Mouse (Mus musculus): ENCODE measurements at regions not wholly inside any gene's neighbourhood (a gene's known extent, or its start where the extent isn't known, plus 50 kb on each side); places are given as distances from the start of the nearest gene placed in this dataset.

DNA sequence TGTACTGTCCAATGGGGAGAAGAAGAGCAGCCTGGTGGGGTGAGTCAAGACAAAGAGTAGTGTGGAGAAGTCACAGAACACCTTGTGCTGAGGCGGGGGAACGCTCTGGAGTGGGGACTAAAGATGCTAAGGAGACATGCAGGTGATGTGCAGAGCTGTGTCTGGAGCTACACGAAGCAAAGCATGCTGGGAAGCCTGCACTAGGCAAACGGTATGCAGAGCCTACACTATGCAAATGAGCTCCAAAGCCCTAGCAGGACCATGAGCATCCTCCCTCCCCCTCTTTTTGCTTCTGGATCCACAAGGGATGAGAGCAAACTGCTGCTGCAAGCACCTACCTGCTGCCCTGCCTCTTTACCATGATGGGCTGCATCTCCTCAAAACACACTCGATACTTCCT, 73.1 kb upstream of the Zc3h12a start:
- DNase-seq: no peak

DNA sequence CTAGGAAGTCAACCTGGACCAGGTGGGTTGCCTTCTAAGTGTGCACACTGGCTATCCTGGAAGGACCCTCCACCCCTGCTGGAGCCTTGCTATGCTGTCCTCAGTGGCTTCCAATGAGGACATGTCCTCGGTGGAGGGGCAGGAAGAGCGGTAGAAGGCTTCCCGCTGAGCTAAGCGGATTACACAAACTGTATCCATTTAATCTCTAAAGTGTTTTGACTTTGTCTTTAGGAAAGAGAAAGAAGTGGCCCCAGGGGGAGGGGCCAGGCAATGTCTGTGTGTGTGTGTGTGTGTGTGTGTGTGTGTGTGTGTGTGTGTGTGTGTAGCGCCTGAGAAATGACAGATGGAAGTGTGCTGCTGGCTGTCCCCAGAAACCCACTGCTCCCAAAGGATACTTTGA, 71.6 kb upstream of the Zc3h12a start:
- no peak for DNase-seq

DNA sequence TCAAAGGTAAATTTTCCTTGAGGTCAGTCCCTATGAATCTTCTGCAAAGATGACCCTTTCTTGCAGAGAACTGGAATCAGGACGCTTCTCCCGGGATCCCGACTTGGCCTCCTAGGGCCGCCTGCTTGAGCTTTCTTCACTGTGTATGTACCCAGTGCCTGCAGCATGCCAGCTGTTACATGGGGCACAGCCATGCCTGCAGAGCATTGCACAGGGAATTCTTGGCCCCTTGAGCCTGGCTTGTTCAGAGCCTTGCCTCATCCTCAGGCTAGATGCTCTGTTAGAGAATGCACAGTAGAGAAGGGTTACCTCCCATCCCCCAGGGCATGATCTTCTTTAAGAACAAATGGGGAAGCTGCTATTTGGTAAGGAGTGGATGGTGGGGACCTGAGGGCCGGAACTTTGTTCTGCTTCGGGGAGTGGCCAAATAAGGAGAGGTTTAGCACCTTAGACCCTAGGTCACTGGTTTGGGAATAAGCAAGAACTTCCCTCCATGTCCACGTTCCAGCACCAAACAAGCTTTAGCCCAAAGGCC, 68.3 kb upstream of the Zc3h12a start:
- DNase-seq: no peak

DNA sequence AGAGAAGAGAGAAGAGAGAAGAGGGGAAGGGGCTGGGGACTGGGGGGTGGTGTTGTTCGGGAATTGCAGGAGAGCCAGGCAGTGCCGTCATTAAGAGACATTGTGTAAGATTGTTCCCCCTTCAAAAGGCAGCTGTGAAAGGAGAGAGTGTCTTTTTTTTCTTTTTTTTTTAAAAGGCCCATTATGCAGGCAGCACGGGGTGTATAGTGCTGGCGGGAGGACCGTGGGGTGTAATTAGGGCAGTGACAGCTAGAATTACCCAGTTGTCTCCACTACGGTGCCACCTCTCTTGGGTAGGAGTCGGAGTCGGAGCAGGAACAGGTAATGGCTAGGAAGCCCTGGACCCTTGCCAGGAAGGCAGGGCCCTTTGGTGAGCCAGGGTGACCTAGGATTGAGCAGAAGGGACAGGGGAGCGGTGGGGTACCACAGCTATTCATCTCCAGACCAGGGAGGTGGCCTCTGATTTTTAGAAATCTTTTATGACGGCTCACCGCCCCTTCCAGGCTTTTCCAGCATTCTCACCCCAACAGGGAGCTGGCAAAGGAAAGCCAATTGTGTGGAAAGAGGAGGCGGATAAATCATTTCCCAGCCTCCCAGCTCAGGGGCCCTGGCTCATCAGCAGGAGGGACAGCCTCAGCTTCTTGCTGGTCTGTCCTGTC, 67.2 kb upstream of the Zc3h12a start:
- no peak for DNase-seq

DNA sequence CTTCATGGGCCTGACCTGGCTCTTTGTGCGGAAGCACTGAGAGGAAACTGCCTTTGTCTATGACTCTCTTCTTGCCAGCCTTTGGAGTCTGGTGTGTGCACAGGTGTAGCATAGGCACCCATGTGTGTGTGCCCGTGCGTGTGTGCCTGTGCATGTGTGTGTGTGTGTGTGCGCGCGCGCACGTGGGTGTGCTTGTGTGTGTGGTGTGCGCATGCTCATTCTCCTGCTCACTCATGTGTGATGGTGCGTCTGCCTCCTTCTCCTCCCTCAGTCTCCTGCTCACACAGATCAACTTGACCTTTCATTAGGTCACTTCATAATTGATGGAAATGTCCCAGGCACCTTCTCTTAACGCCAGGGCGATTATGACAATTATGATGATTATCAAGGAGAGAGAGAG, 66.7 kb upstream of the Zc3h12a start:
- no peak for DNase-seq

DNA sequence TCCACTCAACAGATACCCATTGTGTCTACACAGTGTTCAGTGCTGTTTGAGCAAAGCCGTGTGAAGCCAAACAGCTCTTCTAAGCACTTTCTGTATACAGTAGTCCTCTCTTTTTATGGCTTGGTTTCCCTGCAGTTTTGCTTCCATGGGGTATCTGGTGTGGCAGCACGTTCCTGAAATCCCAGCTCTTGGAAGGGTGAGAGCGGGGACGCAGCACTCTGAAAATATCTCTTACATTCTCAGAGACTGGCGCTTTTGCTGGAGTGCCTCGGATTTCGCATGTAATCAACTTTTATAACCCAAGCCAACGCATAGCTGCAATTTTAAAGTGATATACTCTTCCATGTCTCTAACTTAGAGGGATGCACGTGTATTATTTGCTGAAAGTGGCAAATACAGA, 64.0 kb upstream of the Zc3h12a start:
- DNase-seq: no peak

DNA sequence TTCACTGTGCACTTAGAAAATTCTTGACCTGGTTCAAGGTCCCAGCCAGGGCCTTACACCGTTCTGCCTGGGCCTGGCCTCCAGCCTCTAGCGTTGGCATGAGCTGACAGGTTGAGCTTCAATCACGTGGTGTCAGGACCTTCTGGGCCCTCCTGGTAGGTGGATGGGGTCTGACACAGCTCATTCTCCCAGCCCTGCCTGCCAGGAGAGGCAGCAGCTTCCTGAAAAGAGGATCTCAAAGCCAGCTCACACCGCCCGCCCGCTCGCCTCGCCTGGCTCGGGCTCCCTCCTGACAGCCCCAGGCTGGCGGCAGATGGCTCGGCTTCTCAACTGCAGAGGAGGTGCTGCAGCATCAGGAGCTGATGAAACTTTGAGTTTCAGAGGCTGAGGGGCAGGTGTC, 63.4 kb upstream of the Zc3h12a start:
- peak; percentile 46 for DNase-seq

DNA sequence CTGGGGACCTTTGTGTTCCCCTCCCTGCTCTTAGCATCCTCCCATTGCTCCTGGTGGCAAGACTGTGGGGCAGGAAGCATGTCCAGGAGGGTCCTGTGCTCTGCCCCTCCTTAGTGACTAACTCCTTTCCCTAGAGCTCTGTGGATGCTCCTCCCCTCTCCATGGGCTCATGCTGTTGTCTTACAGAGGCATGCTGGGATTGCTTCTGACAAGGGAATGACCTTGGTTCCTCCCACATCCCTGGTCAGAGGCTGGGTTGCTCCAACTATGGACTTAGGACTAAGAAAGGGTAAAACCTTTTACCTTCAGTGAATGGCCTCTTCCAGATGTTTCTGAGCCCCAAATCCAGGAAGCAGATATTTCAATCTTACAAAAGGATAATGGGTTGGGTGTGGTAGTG, 62.3 kb upstream of the Zc3h12a start:
- no peak for DNase-seq

DNA sequence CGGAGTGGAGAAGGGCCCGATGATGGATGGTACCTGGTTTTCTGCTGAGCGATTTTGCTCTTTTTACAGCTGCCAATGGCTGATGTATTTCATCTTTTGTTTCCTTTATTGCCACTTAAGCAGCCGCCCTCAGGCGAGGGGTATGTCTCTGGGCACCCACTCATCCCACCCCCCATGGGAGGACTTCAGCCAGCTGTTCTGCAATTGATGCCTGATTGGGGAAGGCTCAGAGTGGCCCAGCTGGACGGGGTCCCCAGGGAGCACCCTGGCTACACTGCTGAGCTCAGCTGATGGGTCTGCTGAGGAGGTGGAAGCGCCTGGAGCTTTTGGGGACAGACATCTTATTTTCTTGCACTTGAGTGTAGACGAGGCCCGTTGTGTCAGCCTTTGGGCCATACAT, 58.6 kb upstream of the Zc3h12a start:
- no peak for DNase-seq

DNA sequence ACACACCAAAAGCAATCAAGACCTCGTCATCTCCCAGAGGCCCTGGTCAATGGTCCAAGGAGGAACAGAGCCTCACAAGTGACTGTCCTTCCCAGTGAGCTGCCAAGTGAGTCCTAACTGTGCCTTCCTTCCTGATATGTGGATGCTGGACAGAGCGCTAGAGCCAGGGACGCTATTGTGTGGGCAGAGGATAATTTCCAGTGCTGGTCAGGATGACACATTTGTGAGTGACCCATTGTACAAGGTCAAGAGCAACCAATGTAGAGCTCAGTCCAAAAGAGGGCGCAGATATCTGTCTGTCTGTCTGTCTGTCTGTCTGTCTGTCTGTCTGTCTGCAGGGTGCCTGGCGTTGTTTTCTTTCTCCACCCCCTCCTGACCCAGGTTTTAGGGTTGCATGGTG, 57.4 kb upstream of the Zc3h12a start:
- no peak for DNase-seq

DNA sequence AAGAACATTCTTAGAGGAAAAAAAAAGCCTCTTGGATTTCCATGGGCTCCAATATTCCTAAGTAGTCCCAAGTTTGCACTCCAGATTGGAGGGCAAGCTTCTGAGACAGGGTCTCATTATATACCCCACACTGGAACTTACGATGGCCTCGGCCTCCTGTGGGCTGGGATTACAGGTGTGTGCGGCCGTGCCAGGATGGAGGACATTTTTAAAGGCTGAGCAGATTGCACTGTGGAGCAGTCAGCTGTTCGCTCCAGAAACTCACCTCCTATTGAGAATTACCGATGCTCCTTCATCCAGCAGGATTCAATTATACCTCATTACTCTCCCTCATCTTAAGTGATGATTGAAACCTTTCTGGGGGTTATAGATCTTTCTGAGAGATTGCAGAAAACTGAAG, 53.3 kb upstream of the Zc3h12a start:
- DNase-seq: no peak

DNA sequence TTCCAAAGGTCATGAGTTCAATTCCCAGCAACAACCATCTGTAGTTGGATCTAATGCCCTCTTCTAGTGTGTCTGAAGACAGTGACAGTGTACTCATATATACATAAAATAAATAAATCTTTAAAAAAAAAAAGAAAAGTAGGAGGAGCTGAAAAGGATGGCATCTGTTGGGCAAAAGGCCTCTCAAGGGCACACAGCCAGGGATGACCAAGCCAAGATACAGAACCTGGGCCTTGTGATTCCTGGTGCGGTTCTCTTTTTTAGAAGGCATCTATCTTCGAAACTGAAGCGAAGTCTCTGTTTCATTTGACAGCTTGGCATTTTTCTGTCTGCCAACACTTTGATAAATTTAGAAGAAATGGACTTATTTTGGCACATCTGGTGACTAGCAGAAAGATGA, 50.9 kb upstream of the Zc3h12a start:
- no peak for DNase-seq

DNA sequence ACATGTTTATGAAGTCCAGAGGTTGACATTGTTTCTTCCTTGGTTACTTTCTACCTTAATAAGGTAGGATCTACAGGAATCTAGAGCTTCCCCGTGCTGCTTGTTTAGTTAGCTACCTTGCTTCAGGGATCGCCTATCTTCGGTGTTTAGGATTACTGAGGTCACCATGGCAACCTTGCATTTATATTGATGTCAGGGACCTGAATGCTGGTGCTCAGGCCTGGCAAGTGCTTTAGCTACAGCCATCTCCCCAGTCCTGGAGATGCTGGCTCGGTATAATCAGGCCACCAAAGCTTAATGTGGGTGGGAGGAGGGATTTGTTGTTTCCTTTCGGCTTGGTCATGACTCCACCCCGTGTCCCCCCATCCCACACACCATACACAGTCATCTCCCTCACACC, 50.0 kb upstream of the Zc3h12a start:
- no peak for DNase-seq
